Mouse (Mus musculus) adrenal gland, adult 8-10 months (tissue): ENCODE results near the gene Mtss1l. TPM values are rescaled to one million over a fixed set of nuclear protein-coding genes. Genes with fewer than 3 reads are reported as not detected.

Source experiments
- DNase-seq: peaks from one replicate; pipeline ENCODE4 v3.0.0; 2022
- total RNA-seq, 4 experiments: library from RNA; stranded (reverse); gene quantifications; 2 replicates each; pipeline ENCODE4 v1.2.4; 2022

Mtss1l gene
- total RNA-seq = 10 to 100 TPM; 19.5 to 28.8 (median 25.1) TPM

GRCm38 (mm10) chr8:110720685-110721598, at the start of gene Mtss1l:
Gene Mtss1l, plus strand, starts transcription at chr8:110721476.
- peak; percentile 70 for DNase-seq

GRCm38 (mm10) chr8:110672133-110672532, 49.1 kb upstream of the Mtss1l start:
- peak; percentile 22 for DNase-seq

GRCm38 (mm10) chr8:110673168-110673567, 48.1 kb upstream of the Mtss1l start:
- DNase-seq = no peak

- no peak for DNase-seq
Observed at GRCm38 (mm10) chr8:110674589-110674988, 46.7 kb upstream of the Mtss1l start.

GRCm38 (mm10) chr8:110676702-110677101, 44.6 kb upstream of the Mtss1l start:
- DNase-seq = no peak

- no peak for DNase-seq
Observed at GRCm38 (mm10) chr8:110677174-110677660, 44.1 kb upstream of the Mtss1l start.

GRCm38 (mm10) chr8:110678989-110679388, 42.3 kb upstream of the Mtss1l start:
- DNase-seq = no peak

- no peak for DNase-seq
Observed at GRCm38 (mm10) chr8:110687726-110688125, 33.5 kb upstream of the Mtss1l start.

- no peak for DNase-seq
Observed at GRCm38 (mm10) chr8:110689961-110690360, 31.3 kb upstream of the Mtss1l start.

- no peak for DNase-seq
Observed at GRCm38 (mm10) chr8:110694226-110694625, 27.1 kb upstream of the Mtss1l start.

- no peak for DNase-seq
Observed at GRCm38 (mm10) chr8:110694826-110695225, 26.4 kb upstream of the Mtss1l start.

GRCm38 (mm10) chr8:110695431-110695830, 25.8 kb upstream of the Mtss1l start:
- DNase-seq = no peak

GRCm38 (mm10) chr8:110696051-110696450, 25.2 kb upstream of the Mtss1l start:
- DNase-seq = no peak

GRCm38 (mm10) chr8:110697571-110697970, 23.7 kb upstream of the Mtss1l start:
- no peak for DNase-seq

GRCm38 (mm10) chr8:110698098-110698497, 23.2 kb upstream of the Mtss1l start:
- DNase-seq = no peak

GRCm38 (mm10) chr8:110699501-110699900, 21.8 kb upstream of the Mtss1l start:
- no peak for DNase-seq

- DNase-seq = no peak
Observed at GRCm38 (mm10) chr8:110700561-110700960, 20.7 kb upstream of the Mtss1l start.

GRCm38 (mm10) chr8:110702636-110703459, 18.4 kb upstream of the Mtss1l start:
- no peak for DNase-seq

GRCm38 (mm10) chr8:110703460-110704061, 17.7 kb upstream of the Mtss1l start:
- DNase-seq = no peak

GRCm38 (mm10) chr8:110704103-110704502, 17.2 kb upstream of the Mtss1l start:
- DNase-seq = no peak

- no peak for DNase-seq
Observed at GRCm38 (mm10) chr8:110705391-110706287, 15.6 kb upstream of the Mtss1l start.
